Mouse (Mus musculus) heart, postnatal 14 days (tissue): ENCODE measurements around the gene Slc28a3. TPM values are rescaled to one million over a fixed set of nuclear protein-coding genes. Genes with fewer than 3 reads are reported as not detected.

ENCODE experiments used
- DNase-seq, 2 experiments: peaks; one replicate each; pipeline ENCODE4 v3.0.0; 2021 to 2022
- intact Hi-C: fragments of 180-260 bp; cut with DNase I; formaldehyde crosslinking; loops from one replicate; pipeline ENCODE4 v1.15.1; 2025
- total RNA-seq, 2 experiments: library from RNA; stranded (reverse); gene quantifications; 2 replicates each; pipeline ENCODE4 v1.2.3; 2021

Gene Slc28a3
- total RNA-seq, 2 experiments from 2014 or later: not detected

- DNase-seq: no peak
- intact Hi-C loops: loop anchor here (1.0 to 2.0 kb wide), 2 partner anchors 301 to 430 kb away; no protein-coding TSS in a partner anchor
These were observed 21.8 kb downstream of the Slc28a3 start for GRCm38 (mm10) chr13:58588655-58589516.

GRCm38 (mm10) chr13:58587962-58588361, 22.7 kb downstream of the Slc28a3 start:
- intact Hi-C loops: loop anchor here (2.0 kb wide), 1 partner anchor 429 kb away; no protein-coding TSS in a partner anchor

GRCm38 (mm10) chr13:58566181-58566580, 44.5 kb downstream of the Slc28a3 start:
- no peak for DNase-seq
- intact Hi-C loops: no loop called here

More at GRCm38 (mm10) chr13:58587962-58588361, 22.7 kb downstream of the Slc28a3 start:
- DNase-seq: no peak

- DNase-seq: peak in 1 of 2 experiments; percentile 9
- intact Hi-C loops: no loop called here
These were observed 50.1 kb downstream of the Slc28a3 start for GRCm38 (mm10) chr13:58560497-58561138.

- intact Hi-C loops: no loop called here
- DNase-seq: no peak
These were observed 52.5 kb downstream of the Slc28a3 start for GRCm38 (mm10) chr13:58558216-58558615.

GRCm38 (mm10) chr13:58556018-58556417, 54.7 kb downstream of the Slc28a3 start:
- intact Hi-C loops: no loop called here
- DNase-seq: no peak

GRCm38 (mm10) chr13:58555561-58555960, 55.1 kb downstream of the Slc28a3 start:
- no peak for DNase-seq
- intact Hi-C loops: no loop called here

- intact Hi-C loops: no loop called here
- DNase-seq: no peak
These were observed 58.8 kb downstream of the Slc28a3 start for GRCm38 (mm10) chr13:58551924-58552323.

GRCm38 (mm10) chr13:58547570-58547969, 63.1 kb downstream of the Slc28a3 start:
- no peak for DNase-seq
- intact Hi-C loops: loop anchor here (5.0 kb wide), 1 partner anchor 390 kb away; the partner anchor contains the start of gene Idnk

- intact Hi-C loops: loop anchor here (1.0 to 5.0 kb wide), 3 partner anchors 142 to 256 kb away; partner anchors contain the start of genes Hnrnpk and Rmi1
- DNase-seq: no peak
These were observed 66.8 kb downstream of the Slc28a3 start for GRCm38 (mm10) chr13:58543688-58544408.

- peak; percentile 83 to 91 for DNase-seq
- intact Hi-C loops: loop anchor here (1.0 to 5.0 kb wide), 3 partner anchors 141 to 255 kb away; partner anchors contain the start of genes Hnrnpk and Rmi1
These were observed 67.6 kb downstream of the Slc28a3 start for GRCm38 (mm10) chr13:58543066-58543465.

- intact Hi-C loops: loop anchor here (1.0 to 5.0 kb wide), 3 partner anchors 140 to 254 kb away; partner anchors contain the start of genes Hnrnpk and Rmi1
- DNase-seq: no peak
These were observed 68.1 kb downstream of the Slc28a3 start for GRCm38 (mm10) chr13:58542601-58543041.

- no peak for DNase-seq
- intact Hi-C loops: loop anchor here (5.0 kb wide), 1 partner anchor 140 kb away; the partner anchor contains the start of genes Hnrnpk and Rmi1
These were observed 68.5 kb downstream of the Slc28a3 start for GRCm38 (mm10) chr13:58542167-58542566.

- intact Hi-C loops: loop anchor here (5.0 kb wide), 1 partner anchor 139 kb away; the partner anchor contains the start of genes Hnrnpk and Rmi1
- no peak for DNase-seq
These were observed 69.1 kb downstream of the Slc28a3 start for GRCm38 (mm10) chr13:58541620-58542019.

- intact Hi-C loops: no loop called here
These were observed 71.7 kb downstream of the Slc28a3 start for GRCm38 (mm10) chr13:58538966-58539365.

GRCm38 (mm10) chr13:58538366-58538765, 72.3 kb downstream of the Slc28a3 start:
- no peak for DNase-seq
- intact Hi-C loops: no loop called here

More at GRCm38 (mm10) chr13:58538966-58539365, 71.7 kb downstream of the Slc28a3 start:
- no peak for DNase-seq

- intact Hi-C loops: no loop called here
- DNase-seq: no peak
These were observed 72.8 kb downstream of the Slc28a3 start for GRCm38 (mm10) chr13:58537916-58538233.

GRCm38 (mm10) chr13:58537232-58537915, 73.3 kb downstream of the Slc28a3 start:
- no peak for DNase-seq
- intact Hi-C loops: no loop called here

GRCm38 (mm10) chr13:58536466-58537231, 74.0 kb downstream of the Slc28a3 start:
- intact Hi-C loops: no loop called here
- no peak for DNase-seq
